Mouse (Mus musculus): ENCODE results near the gene Rps6ka2. TPM values are rescaled to one million over a fixed set of nuclear protein-coding genes. Genes with fewer than 3 reads are reported as not detected.
"Not testable (repeated sequence)": the region's sequence is repeated elsewhere in the genome, so short reads cannot be mapped to it uniquely, and the experiment has no call there.

The Rps6ka2 gene
- total RNA-seq, 1 experiment from 2014 or later = 9.7 TPM

- no peak for ATAC-seq (ENCODE audit: extremely low read depth, insufficient number of reproducible peaks, low FRiP score, poor library complexity, severe bottlenecking)
Measured at GRCm38 (mm10) chr17:7165524-7165923, 4.4 kb upstream of the Rps6ka2 start.

- ATAC-seq (ENCODE audit: extremely low read depth, insufficient number of reproducible peaks, low FRiP score, poor library complexity, severe bottlenecking) = no peak
Measured at GRCm38 (mm10) chr17:7168961-7169626, 821 bp upstream of the Rps6ka2 start.

- no peak for ATAC-seq (ENCODE audit: extremely low read depth, insufficient number of reproducible peaks, low FRiP score, poor library complexity, severe bottlenecking)
Measured at GRCm38 (mm10) chr17:7170304-7171295, 685 bp downstream of the Rps6ka2 start.

- no peak for ATAC-seq (ENCODE audit: extremely low read depth, insufficient number of reproducible peaks, low FRiP score, poor library complexity, severe bottlenecking)
Measured at GRCm38 (mm10) chr17:7173331-7174028, 3.6 kb downstream of the Rps6ka2 start.

- no peak for ATAC-seq (ENCODE audit: extremely low read depth, insufficient number of reproducible peaks, low FRiP score, poor library complexity, severe bottlenecking)
Measured at GRCm38 (mm10) chr17:7175293-7175692, 5.4 kb downstream of the Rps6ka2 start.

GRCm38 (mm10) chr17:7176394-7176793, 6.5 kb downstream of the Rps6ka2 start:
- peak; percentile 19; the same call in 1 of the 2 replicates for ATAC-seq (ENCODE audit: extremely low read depth, insufficient number of reproducible peaks, low FRiP score, poor library complexity, severe bottlenecking)

- ATAC-seq (ENCODE audit: extremely low read depth, insufficient number of reproducible peaks, low FRiP score, poor library complexity, severe bottlenecking) = no peak
Measured at GRCm38 (mm10) chr17:7178196-7178595, 8.3 kb downstream of the Rps6ka2 start.

- no peak for ATAC-seq (ENCODE audit: extremely low read depth, insufficient number of reproducible peaks, low FRiP score, poor library complexity, severe bottlenecking)
Measured at GRCm38 (mm10) chr17:7182187-7182586, 12.3 kb downstream of the Rps6ka2 start.

- ATAC-seq (ENCODE audit: extremely low read depth, insufficient number of reproducible peaks, low FRiP score, poor library complexity, severe bottlenecking) = not testable (repeated sequence)
Measured at GRCm38 (mm10) chr17:7187037-7187436, 17.1 kb downstream of the Rps6ka2 start.

- ATAC-seq (ENCODE audit: extremely low read depth, insufficient number of reproducible peaks, low FRiP score, poor library complexity, severe bottlenecking) = no peak
Measured at GRCm38 (mm10) chr17:7189425-7189824, 19.5 kb downstream of the Rps6ka2 start.

GRCm38 (mm10) chr17:7189975-7190374, 20.1 kb downstream of the Rps6ka2 start:
- ATAC-seq (ENCODE audit: extremely low read depth, insufficient number of reproducible peaks, low FRiP score, poor library complexity, severe bottlenecking) = no peak

GRCm38 (mm10) chr17:7194140-7194840, 24.4 kb downstream of the Rps6ka2 start:
- ATAC-seq (ENCODE audit: extremely low read depth, insufficient number of reproducible peaks, low FRiP score, poor library complexity, severe bottlenecking) = no peak

- ATAC-seq (ENCODE audit: extremely low read depth, insufficient number of reproducible peaks, low FRiP score, poor library complexity, severe bottlenecking) = no peak
Measured at GRCm38 (mm10) chr17:7197121-7197925, 27.4 kb downstream of the Rps6ka2 start.

- ATAC-seq (ENCODE audit: extremely low read depth, insufficient number of reproducible peaks, low FRiP score, poor library complexity, severe bottlenecking) = no peak
Measured at GRCm38 (mm10) chr17:7204771-7205406, 35.0 kb downstream of the Rps6ka2 start.

GRCm38 (mm10) chr17:7206434-7207145, 36.7 kb downstream of the Rps6ka2 start:
- peak; percentile 61 for ATAC-seq (ENCODE audit: extremely low read depth, insufficient number of reproducible peaks, low FRiP score, poor library complexity, severe bottlenecking)

GRCm38 (mm10) chr17:7210648-7211047, 40.7 kb downstream of the Rps6ka2 start:
- no peak for ATAC-seq (ENCODE audit: extremely low read depth, insufficient number of reproducible peaks, low FRiP score, poor library complexity, severe bottlenecking)

GRCm38 (mm10) chr17:7211893-7212292, 42.0 kb downstream of the Rps6ka2 start:
- ATAC-seq (ENCODE audit: extremely low read depth, insufficient number of reproducible peaks, low FRiP score, poor library complexity, severe bottlenecking) = no peak
